Mouse (Mus musculus) brain, adult 2 months (tissue): ENCODE results near the gene Mlip.
"Not testable (repeated sequence)": the region's sequence is repeated elsewhere in the genome, so short reads cannot be mapped to it uniquely, and the experiment has no call there.

Experiments
- DNase-seq: peaks from one replicate; pipeline ENCODE4 v3.0.0; 2011; ENCODE audit warnings: low read depth, low spot score

Mlip gene

DNA sequence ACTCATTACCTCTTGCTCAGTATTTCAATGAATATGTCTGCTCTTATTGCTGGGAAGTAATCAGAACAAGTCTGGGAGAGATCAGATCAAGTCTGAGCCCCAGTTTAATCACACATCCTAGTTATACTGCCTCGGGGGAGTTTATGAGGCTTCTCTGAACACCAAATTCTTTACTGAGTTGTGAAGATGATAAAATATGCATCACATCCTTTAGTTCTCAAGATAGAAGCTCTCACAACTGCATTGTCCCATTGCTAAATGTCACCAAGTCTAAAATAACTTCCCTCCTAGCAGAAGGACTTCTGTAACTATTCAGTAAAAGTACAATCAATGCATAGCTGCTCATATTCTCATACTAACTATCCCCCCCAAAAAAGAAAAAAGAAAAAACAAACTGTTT is 154.5 kb downstream of the Mlip start:
- peak; percentile 72 for DNase-seq

DNA sequence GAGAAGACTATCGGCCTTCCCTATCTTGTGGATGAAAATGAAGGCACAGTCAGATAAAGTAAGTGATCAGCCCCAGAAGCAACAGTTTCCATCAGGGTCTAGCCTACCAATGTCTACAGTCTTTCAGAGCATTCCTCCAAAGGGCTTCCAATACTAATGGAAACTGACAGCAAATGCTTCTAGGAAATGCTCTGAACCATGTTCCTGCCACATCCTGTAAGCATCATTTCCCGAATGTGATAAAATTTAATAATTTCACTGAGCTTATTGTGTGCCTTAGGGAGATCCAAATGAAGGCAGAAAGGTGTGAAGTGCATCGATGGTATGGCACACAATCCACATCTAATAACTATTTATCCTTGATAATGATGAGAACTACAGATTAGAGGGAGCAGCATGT is 173.3 kb downstream of the Mlip start:
- DNase-seq: no peak

DNA sequence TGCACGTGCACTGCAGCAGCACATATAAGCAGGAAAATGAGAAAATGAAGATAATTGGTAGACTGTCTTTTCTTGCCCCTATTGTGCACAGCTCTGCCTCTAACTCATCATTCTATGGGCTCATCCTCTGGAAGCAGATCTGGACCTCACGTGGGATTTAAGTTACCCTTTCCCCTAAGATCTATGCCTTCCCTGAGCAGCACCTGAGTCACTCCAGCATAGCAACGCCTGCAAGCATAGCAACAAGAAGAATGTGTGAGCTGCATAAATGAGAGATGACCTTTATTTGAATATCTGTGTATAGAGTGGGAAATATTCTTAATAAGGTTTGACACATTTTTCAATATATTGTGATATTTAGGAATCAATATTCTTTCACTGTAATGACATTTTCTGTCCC is 176.9 kb downstream of the Mlip start:
- peak; percentile 53 for DNase-seq

DNA sequence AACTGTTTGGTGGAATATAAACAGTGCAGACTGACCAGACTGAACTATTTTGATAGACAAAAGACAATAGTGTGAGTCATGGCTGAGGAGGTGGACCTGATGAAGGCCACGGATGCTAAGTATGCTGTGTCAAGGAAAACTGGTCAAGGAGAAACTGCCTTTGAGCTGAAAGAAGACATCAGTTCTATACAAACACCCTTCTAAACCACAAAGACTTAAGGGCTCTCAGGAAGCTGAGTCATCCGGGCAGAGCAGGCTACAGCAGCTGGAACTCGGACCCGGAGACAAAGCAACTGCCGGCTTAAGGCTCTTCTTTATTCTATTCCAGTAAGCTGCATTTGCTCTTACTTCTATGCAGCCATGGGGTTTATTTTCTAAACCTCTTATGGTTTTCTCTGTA is 180.7 kb downstream of the Mlip start:
- peak; percentile 16 for DNase-seq

DNA sequence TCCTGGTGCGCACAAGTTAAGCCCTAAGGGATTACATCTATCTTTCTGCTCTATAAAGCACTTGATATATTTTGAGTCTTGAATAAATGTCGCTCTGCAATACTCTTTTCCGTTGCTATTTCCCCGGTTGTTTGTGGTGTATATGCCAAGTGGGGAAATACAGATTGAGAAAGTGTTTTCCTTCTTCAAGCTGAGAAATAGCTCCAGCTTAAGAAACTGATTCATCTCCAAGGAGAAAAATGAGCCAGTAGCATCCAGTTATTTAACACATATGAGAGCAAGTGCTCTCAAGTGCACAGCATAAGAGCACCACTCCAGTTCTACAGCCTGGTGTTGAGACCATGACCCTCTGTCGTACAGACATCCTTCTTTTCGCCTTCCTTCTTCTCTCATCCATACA is 186.9 kb downstream of the Mlip start:
- peak; percentile 53 for DNase-seq

DNA sequence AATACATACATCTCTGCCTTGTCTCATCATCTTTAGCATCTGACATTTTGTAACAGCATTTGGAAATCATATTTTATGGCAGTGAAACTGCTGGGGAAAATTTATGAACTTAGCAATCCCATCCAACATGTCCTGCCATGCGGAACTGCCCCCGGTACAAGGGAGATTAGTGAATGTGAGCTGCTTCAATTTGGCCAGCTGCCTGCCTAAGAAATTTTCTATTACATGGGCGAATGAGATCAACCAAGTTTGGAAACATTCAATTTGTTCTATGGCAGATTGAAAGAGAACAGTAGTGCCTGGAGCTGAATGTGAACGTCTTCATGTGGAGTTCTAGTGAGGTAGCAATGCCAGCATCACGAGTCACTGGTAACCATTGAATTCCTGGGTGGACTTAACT is 191.0 kb downstream of the Mlip start:
- peak; percentile 10 for DNase-seq

DNA sequence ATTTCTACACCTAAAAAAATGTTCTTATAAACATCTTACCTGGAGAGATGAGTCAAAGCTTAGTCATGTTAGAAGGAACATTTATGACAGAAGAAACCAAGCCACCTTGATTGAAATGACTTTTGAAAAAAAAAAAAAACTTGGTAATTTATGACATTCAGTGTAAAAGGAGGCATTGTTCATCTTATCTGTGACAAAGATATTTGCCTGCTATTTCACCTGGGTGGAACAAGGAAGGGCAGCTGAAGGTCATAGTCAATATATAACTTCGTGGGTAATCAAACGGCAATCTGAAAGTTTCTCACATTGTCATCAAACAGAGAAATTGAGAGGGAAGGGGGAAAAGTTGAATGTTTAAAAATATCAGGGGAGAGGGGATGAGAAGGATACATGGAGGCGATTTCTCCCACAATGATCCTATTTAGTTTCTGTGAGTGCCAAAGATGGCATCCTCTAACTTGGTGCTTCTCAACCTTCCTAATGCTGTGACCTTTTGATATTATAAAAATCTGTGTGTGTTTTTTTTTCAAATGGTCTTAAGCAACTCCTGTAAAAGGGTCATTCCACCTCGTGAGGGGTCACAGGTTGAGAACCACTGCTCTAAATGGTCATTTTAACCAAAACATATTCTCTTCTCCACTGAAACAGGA is 192.4 kb downstream of the Mlip start:
- no peak for DNase-seq

DNA sequence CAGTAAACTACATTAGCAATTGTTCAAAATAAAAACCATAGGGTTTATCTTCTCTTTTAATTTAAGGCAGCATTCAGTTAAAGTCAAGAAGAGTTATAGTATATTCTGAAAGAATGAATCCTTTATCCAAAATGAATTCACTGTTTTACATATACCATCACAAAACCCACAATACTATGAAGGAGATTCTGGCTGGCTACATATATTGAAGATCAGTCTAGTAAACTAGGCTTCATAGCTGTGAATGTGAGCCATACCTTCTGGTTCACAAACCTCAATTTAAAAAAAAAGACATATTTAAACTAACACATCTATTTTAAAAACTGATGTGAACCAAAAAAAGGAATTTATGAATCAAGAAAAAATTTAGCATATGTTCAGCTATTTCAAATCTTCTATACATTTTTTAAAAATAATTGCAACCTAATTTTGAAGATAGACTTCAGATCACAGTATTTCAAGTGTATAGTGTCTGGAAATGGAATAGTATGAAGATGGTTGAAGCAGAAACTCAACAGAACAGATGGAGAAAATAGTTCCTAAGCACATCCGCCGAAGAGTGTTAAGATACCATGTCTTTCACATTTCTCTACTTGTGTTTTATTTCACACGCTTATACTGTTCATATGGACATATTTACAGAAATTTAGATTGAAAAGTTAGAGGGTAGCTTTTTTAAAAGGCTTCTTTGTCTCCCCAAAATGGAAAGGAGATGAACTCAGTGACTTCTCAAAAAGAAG is 204.1 kb downstream of the Mlip start:
- peak; percentile 42 for DNase-seq

DNA sequence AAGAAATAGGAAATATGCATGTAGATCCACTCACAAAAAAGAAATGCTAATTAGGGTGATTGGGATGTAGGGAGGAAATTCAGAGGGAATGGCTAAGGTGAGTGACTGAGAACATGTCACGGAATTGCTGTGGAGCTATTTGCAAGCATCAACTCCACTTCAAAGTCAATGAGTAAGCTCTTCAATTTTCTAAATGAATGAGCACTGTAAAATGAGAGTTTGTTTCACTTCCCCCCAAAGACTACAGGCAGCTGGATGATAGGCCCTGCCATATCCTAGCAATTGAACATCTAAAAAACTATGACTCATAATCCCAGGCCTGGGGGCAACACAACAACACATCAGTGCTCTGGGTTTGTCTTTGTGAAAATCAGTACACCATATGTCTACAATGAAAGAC is 233.0 kb downstream of the Mlip start:
- DNase-seq: no peak

DNA sequence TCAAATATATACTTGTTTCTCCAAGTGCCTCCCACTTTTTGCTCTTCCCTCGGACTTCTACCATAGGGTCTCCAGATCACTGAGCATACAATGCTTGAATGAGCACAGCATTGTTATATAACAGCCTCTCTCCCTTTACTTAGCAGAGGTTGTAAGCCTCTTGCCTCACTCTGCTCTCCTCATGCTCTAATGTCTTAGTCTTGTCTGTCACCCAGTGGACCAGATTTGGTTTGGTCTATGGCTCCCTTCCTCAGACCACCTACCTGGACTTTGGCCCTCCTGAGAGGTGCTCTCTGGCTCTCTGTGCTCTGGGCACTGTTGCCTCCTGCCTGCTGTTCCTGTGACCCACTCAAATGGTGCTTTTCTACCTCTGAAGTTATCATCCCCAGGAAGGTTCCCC is 255.9 kb downstream of the Mlip start:
- no peak for DNase-seq

DNA sequence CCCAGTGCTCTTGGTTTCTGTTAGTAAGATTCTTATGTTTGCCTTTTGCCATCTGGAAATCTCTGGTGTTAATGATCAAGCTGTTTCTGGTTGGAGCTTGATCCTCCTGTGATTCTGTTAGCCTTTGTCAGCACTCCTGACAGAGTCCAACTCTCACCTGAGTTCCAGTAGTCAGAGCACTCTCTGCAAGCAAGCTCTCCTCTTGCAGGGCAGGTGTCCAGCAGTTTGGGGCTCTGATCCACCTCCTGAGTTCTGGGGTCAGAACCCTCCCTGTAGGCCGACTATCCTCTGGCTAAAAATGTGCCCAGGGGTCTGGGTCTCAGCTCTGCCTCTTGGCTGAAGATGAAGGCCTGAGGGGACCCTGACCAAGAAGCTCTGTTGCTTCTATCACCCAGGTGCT is 269.5 kb downstream of the Mlip start:
- not testable (repeated sequence) for DNase-seq

DNA sequence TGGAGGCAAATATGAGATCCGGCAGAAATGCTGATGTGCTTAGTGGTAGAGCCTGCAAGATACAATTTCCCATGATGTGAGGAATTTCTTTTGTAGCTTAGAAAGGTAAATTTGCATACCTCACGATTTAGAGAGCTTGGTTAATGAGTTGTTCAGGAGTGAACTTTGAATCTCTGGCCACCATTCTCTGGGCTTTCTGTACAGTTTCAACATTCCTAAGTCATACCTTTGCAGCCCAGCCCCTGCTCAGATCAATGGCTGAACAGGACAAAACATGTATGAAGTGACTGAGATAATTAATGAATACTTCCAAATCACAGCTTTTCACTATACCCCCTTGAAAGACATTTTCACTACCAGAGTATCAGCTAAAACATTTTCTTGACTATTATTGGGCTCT is 281.1 kb downstream of the Mlip start:
- no peak for DNase-seq

DNA sequence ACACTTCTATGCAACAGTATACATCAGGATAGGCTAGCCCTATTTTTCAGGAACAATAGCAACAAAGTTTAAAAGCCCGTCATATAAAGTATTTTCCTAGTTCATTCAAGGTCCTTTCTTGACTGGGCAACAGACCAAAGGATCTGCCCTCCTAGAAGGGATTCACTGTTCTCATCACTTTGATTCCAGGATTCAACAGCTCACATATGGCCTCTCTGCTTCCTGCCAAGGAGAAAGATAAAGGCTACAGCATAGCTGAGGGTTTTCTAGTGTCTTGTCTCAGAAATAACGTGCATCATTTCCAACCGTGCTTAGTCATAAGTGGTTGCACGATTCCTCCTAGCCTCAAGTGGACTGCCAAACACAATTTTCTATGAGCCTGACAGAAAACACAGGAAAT is 296.2 kb downstream of the Mlip start:
- peak; percentile 24 for DNase-seq

DNA sequence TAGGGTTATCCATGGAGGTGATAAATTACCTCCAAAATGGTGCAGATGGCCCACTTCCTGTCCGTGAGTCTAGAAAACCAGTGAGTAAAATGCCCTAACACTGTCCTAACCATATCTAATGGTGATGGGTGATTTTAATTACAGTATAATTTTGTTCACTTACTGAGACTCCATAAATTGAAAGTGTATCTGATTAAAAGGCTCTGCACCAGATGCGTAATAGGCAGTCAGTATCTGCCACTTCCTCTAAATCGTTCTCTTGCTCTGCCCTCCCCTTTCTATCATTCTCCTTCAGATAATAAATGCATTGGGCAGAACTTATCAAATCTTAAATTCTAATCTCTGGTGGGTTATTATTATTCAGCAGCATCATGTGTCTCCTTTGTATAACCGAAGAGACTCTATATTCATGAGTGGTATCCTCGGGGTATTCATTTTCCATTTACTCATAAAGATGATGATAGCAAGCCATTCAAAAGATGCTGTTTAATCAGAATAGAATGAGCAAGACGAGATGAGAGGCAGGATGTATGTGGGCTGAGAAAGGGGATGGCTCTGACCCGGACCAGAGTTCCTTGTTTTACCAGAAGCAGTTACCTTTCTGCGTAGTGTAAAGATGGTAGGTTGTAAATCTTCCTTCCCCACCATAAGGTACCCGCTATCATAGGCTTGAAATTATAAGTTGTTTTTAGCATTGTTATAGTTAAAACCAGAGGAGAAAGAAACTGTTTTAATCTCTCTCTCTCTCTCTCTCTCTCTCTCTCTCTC is 298.2 kb downstream of the Mlip start:
- DNase-seq: no peak
